Mouse (Mus musculus) thymus, adult 2 months (tissue): ENCODE results near the gene Anapc5.

ENCODE experiments used
- CTCF ChIP-seq: fragments of 200-500 bp; IDR thresholded peaks from 2 replicates; pipeline ENCODE4 v1.5.1; 2012; ENCODE audit warnings: mild to moderate bottlenecking, control low read depth, low read length, moderate library complexity, borderline replicate concordance; ENCODE audit not compliant: control insufficient read depth, poor library complexity, insufficient read depth; ENCODE audit errors: extremely low read depth
- POLR2A ChIP-seq: fragments of 200-500 bp; IDR thresholded peaks from 2 replicates; pipeline ENCODE4 v1.6.1; 2012; ENCODE audit warnings: mild to moderate bottlenecking, low read length, control low read depth, moderate library complexity; ENCODE audit not compliant: control insufficient read depth, poor library complexity, insufficient read depth; ENCODE audit errors: extremely low read depth

DNA sequence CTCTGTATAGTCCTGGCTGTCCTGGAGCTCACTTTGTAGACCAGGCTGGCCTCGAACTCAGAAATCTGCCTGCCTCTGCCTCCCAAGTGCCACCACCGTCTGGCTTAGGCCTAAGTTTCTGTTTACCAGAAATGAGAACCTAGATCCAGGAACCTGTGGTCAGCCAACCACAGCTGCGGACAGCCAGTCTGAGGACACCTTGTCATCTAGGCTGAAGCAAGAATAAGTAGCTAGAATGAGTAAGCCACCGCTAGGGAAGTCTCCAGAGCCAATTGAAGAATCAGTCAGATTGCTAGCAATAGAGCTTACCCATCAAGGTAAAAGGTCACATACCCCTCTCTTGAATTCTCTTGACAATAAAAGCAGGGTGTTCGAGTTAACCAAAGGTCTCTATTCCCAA lies 22.7 kb upstream of the Anapc5 start:
- TF ChIP-seq POLR2A: no peak
- no peak for TF ChIP-seq CTCF
